Mouse (Mus musculus) CH12.LX (cell line): ENCODE measurements around the gene Dazap1. TPM values are rescaled to one million over a fixed set of nuclear protein-coding genes. Genes with fewer than 3 reads are reported as not detected.

Source experiments
- DNase-seq: peaks from one replicate; pipeline ENCODE4 v3.0.0-alpha.2; 2013; ENCODE audit errors: extremely low read depth
- H3K27ac ChIP-seq: 2 replicates; pipeline ENCODE4 v1.5.1; 2012; ENCODE audit warnings: low read depth, mild to moderate bottlenecking, control low read depth, moderate library complexity; ENCODE audit not compliant: insufficient read depth
- H3K27me3 ChIP-seq: replicated peaks from 2 replicates; pipeline ENCODE3; 2012; ENCODE audit warnings: inconsistent platforms
- H3K36me3 ChIP-seq, 2 experiments: replicated peaks in 1 of 2; 2 replicates each; pipeline versions ENCODE3 to v1.6.1; 2012; ENCODE audit warnings: inconsistent platforms in 1 of 2, low read length in 1 of 2, mild to moderate bottlenecking in 1 of 2, mixed read lengths in 1 of 2, moderate library complexity in 1 of 2; ENCODE audit not compliant: control insufficient read depth in 1 of 2, insufficient read depth in 1 of 2
- H3K4me1 ChIP-seq, 2 experiments: 2 replicates each; pipeline ENCODE4 v1.6.1; 2012; ENCODE audit warnings: inconsistent platforms in 1 of 2, moderate library complexity in 1 of 2; ENCODE audit not compliant: insufficient read depth in 2 of 2, control insufficient read depth in 1 of 2
- H3K4me2 ChIP-seq: 2 replicates; pipeline ENCODE4 v1.6.1; 2012; ENCODE audit warnings: low read depth, mild to moderate bottlenecking, control low read depth; ENCODE audit not compliant: poor library complexity, insufficient read depth, severe bottlenecking
- H3K4me3 ChIP-seq, 3 experiments: fragments of 150-350 bp in 1 of 3; sonication (generic) in 1 of 3; replicated peaks in 1 of 3; 2 replicates each; pipeline versions ENCODE3 to v1.5.1; 2011 to 2012; ENCODE audit warnings: low read depth in 2 of 3, low read length in 2 of 3, mild to moderate bottlenecking in 2 of 3, moderate library complexity in 2 of 3, control low read depth in 1 of 3, improper control_type of control experiment in 1 of 3, inconsistent platforms in 1 of 3, mixed read lengths in 1 of 3; ENCODE audit not compliant: poor library complexity in 1 of 3
- H3K79me2 ChIP-seq: replicated peaks from 2 replicates; pipeline ENCODE4 v1.6.1; 2012; ENCODE audit warnings: mild to moderate bottlenecking, moderate library complexity; ENCODE audit not compliant: control insufficient read depth, poor library complexity, insufficient read depth, severe bottlenecking; ENCODE audit errors: extremely low read depth
- H3K9ac ChIP-seq: 2 replicates; pipeline ENCODE4 v1.6.1; 2012; ENCODE audit warnings: low read depth, mild to moderate bottlenecking, control low read depth, moderate library complexity; ENCODE audit not compliant: insufficient read depth
- H3K9me3 ChIP-seq: replicated peaks from 2 replicates; pipeline ENCODE3; 2012; ENCODE audit warnings: low read length, inconsistent platforms, mixed read lengths
- GABPA ChIP-seq: IDR thresholded peaks from 2 replicates; pipeline ENCODE4 v1.6.1; 2012; ENCODE audit warnings: low read depth, low read length, improper control_type of control experiment, inconsistent platforms; ENCODE audit not compliant: insufficient replicate concordance
- KAT2A ChIP-seq: IDR thresholded peaks from 2 replicates; pipeline ENCODE4 v1.6.1; 2012; ENCODE audit warnings: low read length, improper control_type of control experiment, inconsistent platforms; ENCODE audit not compliant: insufficient replicate concordance
- MAX ChIP-seq: IDR thresholded peaks from 2 replicates; pipeline ENCODE4 v1.6.1; 2011; ENCODE audit warnings: low read length, improper control_type of control experiment
- MAZ ChIP-seq: IDR thresholded peaks from 2 replicates; pipeline ENCODE4 v1.6.1; 2012; ENCODE audit warnings: low read depth, mild to moderate bottlenecking, inconsistent platforms, low read length, improper control_type of control experiment, moderate library complexity
- NRF1 ChIP-seq: IDR thresholded peaks from 2 replicates; pipeline ENCODE4 v1.6.1; 2014; ENCODE audit warnings: low read depth, mild to moderate bottlenecking, inconsistent platforms, low read length, improper control_type of control experiment, moderate library complexity
- POLR2A ChIP-seq: IDR thresholded peaks from 2 replicates; pipeline ENCODE4 v1.6.1; 2011; ENCODE audit warnings: low read depth, mild to moderate bottlenecking, improper control_type of control experiment, low read length
- TBP ChIP-seq: conservative IDR thresholded peaks from 2 replicates; pipeline ENCODE4 v1.6.1; 2011; ENCODE audit warnings: low read depth, low read length, improper control_type of control experiment
- USF1 ChIP-seq: IDR thresholded peaks from 2 replicates; pipeline ENCODE4 v1.6.1; 2014; ENCODE audit warnings: low read depth, mild to moderate bottlenecking, inconsistent platforms, low read length, improper control_type of control experiment
- dilution Hi-C: fragments of 300-500 bp; cut with MboI; formaldehyde crosslinking; loops from 2 replicates; pipeline ENCODE4 v1.14.3; 2020; ENCODE audit warnings: low sequenced_read_pairs; ENCODE audit not compliant: extremely low pct_unique_long_range_greater_than_20kb, extremely low pct_ligation_motif_present
- in situ Hi-C: fragments of 300-500 bp; cut with MboI; formaldehyde crosslinking; loops from 3 replicates; pipeline ENCODE4 v1.14.3; 2019; ENCODE audit warnings: low sequenced_read_pairs, low pct_ligation_motif_present, low pct_unique_long_range_greater_than_20kb, mixed read lengths
- polyA plus RNA-seq: library from polyadenylated mRNA; unstranded; fragments of >175 nt; gene quantifications from 2 replicates; pipeline ENCODE4 v1.2.1, GENCODE M21; 2012; ENCODE audit warnings: low read depth; ENCODE audit not compliant: insufficient read length
- total RNA-seq, 2 experiments: library from RNA; depleted of rRNA; stranded (reverse); fragments of 300-350 nt in 1 of 2; fragments of >200 nt in 1 of 2; gene quantifications; 2 replicates each; pipeline ENCODE4 v1.2.3; 2012 to 2014

Dazap1 gene
- total and polyA plus RNA-seq, 3 experiments = 162 to 236 (median 187) TPM

GRCm38 (mm10) chr10:80304862-80305261 is 43.6 kb downstream of the Dazap1 start:
- Histone ChIP-seq H3K4me1 (peaks cover 0 to 9% of the 10 kb centered on the region in 2 experiments; a peak in 3 of 4 replicates), H3K4me2 (peak overlapping the region; percentile 1; the same call in 1 of the 2 replicates), H3K4me3 (peak overlapping the region in 1 of 3 experiments; percentile 2), H3K27ac (no peak overlapping the region), H3K79me2 (no peaks in the 10 kb centered on the region), H3K27me3 (peaks cover 83% of the 10 kb centered on the region), H3K9ac (no peak overlapping the region), H3K9me3 (no peaks in the 10 kb centered on the region), H3K36me3 (no peaks in the 10 kb centered on the region)
- in situ Hi-C loops (no loop called here), dilution Hi-C loops (no loop called here)
- no peak for TF ChIP-seq GABPA
- TF ChIP-seq POLR2A = no peak
- TF ChIP-seq NRF1 = peak; percentile 49; the same call in 1 of the 2 replicates
- TF ChIP-seq MAX = 0 out of 2 replicates have a peak, but pooled peaks have one; percentile 26
- peak; percentile 58 for DNase-seq

GRCm38 (mm10) chr10:80311560-80311959 is 50.3 kb downstream of the Dazap1 start:
- Histone ChIP-seq H3K4me3 (no peak overlapping the region), H3K27ac (no peak overlapping the region), H3K4me2 (no peak overlapping the region), H3K4me1 (peaks cover 0 to 3% of the 10 kb centered on the region in 2 experiments; a peak in 2 of 4 replicates), H3K36me3 (peaks cover 0 to 16% of the 10 kb centered on the region in 2 experiments), H3K9me3 (no peaks in the 10 kb centered on the region), H3K9ac (no peak overlapping the region), H3K79me2 (no peaks in the 10 kb centered on the region), H3K27me3 (peaks cover 32% of the 10 kb centered on the region)
- no peak for DNase-seq
- TF ChIP-seq KAT2A = no peak
- TF ChIP-seq TBP = no peak
- TF ChIP-seq MAZ = no peak
- in situ Hi-C loops = no loop called here
- dilution Hi-C loops = no loop called here

- H3K79me2 ChIP-seq = no peaks in the 10 kb centered on the region
- H3K4me1 ChIP-seq = peaks cover 9 to 16% of the 10 kb centered on the region in 2 experiments
- no peak overlapping the region for H3K4me2 ChIP-seq
- H3K36me3 ChIP-seq = peaks cover 8 to 29% of the 10 kb centered on the region in 2 experiments
- H3K4me3 ChIP-seq = no peak overlapping the region
- no peaks in the 10 kb centered on the region for H3K9me3 ChIP-seq
- H3K27ac ChIP-seq = no peak overlapping the region
- in situ Hi-C loops (no loop called here), dilution Hi-C loops (no loop called here)
- H3K9ac ChIP-seq = no peak overlapping the region
- peaks cover 19% of the 10 kb centered on the region for H3K27me3 ChIP-seq
- TF ChIP-seq USF1 = no peak
- no peak for TF ChIP-seq GABPA
- no peak for DNase-seq
These were observed 51.6 kb downstream of the Dazap1 start for GRCm38 (mm10) chr10:80312586-80313504.
